ENCODE assay signal across 8 mouse cellular contexts in the genomic region with DNA sequence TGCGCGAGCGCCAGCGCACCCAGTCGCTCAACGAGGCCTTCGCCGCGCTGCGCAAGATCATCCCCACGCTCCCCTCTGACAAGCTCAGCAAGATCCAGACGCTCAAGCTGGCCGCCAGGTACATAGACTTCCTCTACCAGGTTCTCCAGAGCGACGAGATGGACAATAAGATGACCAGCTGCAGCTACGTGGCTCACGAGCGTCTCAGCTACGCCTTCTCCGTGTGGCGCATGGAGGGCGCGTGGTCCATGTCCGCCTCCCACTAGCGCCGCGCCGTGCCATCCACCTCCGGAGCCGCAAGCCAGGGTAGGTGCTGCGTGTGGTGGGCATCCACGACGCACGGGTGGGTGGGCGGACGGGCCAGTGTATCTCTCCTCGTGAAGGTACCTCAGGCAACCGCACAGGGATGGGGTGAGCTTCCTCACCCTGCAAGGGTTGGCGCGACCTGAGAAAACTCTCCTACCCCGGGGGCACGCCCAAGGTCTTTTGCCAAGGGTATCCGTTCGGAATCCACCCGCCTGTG. TPM values are rescaled to one million over a fixed set of nuclear protein-coding genes. Genes with fewer than 3 reads are reported as not detected.
DNase-seq lines count a peak whose midpoint lies in the region; ATAC-seq and TF ChIP-seq lines count a peak whose summit lies in the region.

No protein-coding gene starts in this region.

- peaks cover 45% of the 10 kb centered on the region for H3K79me2 ChIP-seq in myocyte (ENCODE audit: control insufficient read depth, insufficient read depth)

- TF ChIP-seq POLR2A in myocyte (IDR thresholded peaks at IDR 0.05; ENCODE audit: insufficient read length, low read depth) = no peak

- 2% methylated on average over 45 of the region's 45 CpGs for WGBS in hindbrain, embryonic 15.5 days

- peak overlapping the region; percentile 39 for H3K9ac ChIP-seq in hindbrain, embryonic 15.5 days

- peaks cover 64% of the 10 kb centered on the region for H3K27me3 ChIP-seq in hindbrain, embryonic 15.5 days
- no peaks in the 10 kb centered on the region for H3K27me3 ChIP-seq in myocyte (ENCODE audit: control insufficient read depth, insufficient read depth, insufficient read length)

- peak overlapping the region; percentile 43 for H3K4me3 ChIP-seq in hindbrain, embryonic 15.5 days
- peak overlapping the region; percentile 59 for H3K4me3 ChIP-seq in myocyte

- H3K4me2 ChIP-seq in hindbrain, embryonic 15.5 days = peak overlapping the region; percentile 87
- peak overlapping the region; percentile 84 for H3K4me2 ChIP-seq in myocyte (ENCODE audit: low read depth)

- ATAC-seq in frontal cortex, adult (ENCODE audit: low TSS enrichment) = peak; percentile 69; the same call in 1 of the 2 replicates
- ATAC-seq in hindbrain, embryonic 15.5 days (ENCODE audit: low FRiP score, low read depth) = peak; percentile 61

- no peak for DNase-seq in frontal cortex, postnatal 25 days (ENCODE audit: low spot score in 2 of 2)
- peak; percentile 27 for DNase-seq in ovary, postnatal 14 days (ENCODE audit: low spot score)
- no peak for DNase-seq in ovary, postnatal 10 days (ENCODE audit: low spot score)
- DNase-seq in spleen, postnatal 14 days (ENCODE audit: low spot score in 2 of 2) = no peak
- DNase-seq in adrenal gland, adult 8-10 months = no peak

- peak overlapping the region; percentile 24 for H3ac ChIP-seq in myocyte (ENCODE audit: control insufficient read depth, insufficient read length)

- no peak overlapping the region for H3K27ac ChIP-seq in hindbrain, embryonic 15.5 days (replicated peaks)

- no peaks in the 10 kb centered on the region for H3K36me3 ChIP-seq in hindbrain, embryonic 15.5 days
- H3K36me3 ChIP-seq in myocyte (ENCODE audit: control insufficient read depth, insufficient read depth) = no peaks in the 10 kb centered on the region

- H3K9me3 ChIP-seq in hindbrain, embryonic 15.5 days = no peaks in the 10 kb centered on the region

- peaks cover 25% of the 10 kb centered on the region for H3K4me1 ChIP-seq in hindbrain, embryonic 15.5 days (replicated peaks)

TF ChIP-seq in myocyte, 11 proteins besides CTCF, POLR2A, EP300 and RAD21:
- TF ChIP-seq MYOD1 (IDR thresholded peaks at IDR 0.05; ENCODE audit: control insufficient read depth in 1 of 3, insufficient read length in 2 of 3, low read depth in 2 of 3) (no peak), MYOG (IDR thresholded peaks at IDR 0.05; ENCODE audit: control insufficient read depth in 1 of 3, insufficient read depth in 1 of 3, insufficient read length in 2 of 3, low read depth in 2 of 3) (peak in 1 of 3 experiments; percentile 3)
TF ChIP-seq in myocyte: peak in this region for 1.

RNA-seq across cellular contexts. Expression of gene Twist2, which starts 0.6 kb away (rescaled TPM):
- 1.9 and 2.5 TPM in 2 replicates for polyA plus RNA-seq in hindbrain, embryonic 15.5 days (2015; fragmentation: Nextera tagmentation; extraction: Ambion mirVana)
- polyA plus RNA-seq in myocyte (2012; fragmentation: generic; extraction: Trizol) = 16.6 TPM
- 1 to 10 TPM; 2.4 to 3.8 (median 2.7) TPM for total RNA-seq in adrenal gland, adult 8-10 months (2022)
